Mouse (Mus musculus) liver, adult (tissue): ENCODE measurements around the gene Sgta.

Experiments used
- GATA4 ChIP-seq: IDR thresholded peaks from 2 replicates; pipeline ENCODE4 v1.6.1; 2014; ENCODE audit warnings: mild to moderate bottlenecking, low read length; ENCODE audit not compliant: insufficient replicate concordance

Sgta gene

GRCm38 (mm10) chr10:81025639-81026275 is 34.2 kb downstream of the Sgta start, which contains the start of gene Diras1:
Gene Diras1, minus strand, starts transcription at chr10:81025662.
- TF ChIP-seq GATA4, result no peak

GRCm38 (mm10) chr10:81025047-81025621 is 34.8 kb downstream of the Sgta start:
- no peak for TF ChIP-seq GATA4

DNA sequence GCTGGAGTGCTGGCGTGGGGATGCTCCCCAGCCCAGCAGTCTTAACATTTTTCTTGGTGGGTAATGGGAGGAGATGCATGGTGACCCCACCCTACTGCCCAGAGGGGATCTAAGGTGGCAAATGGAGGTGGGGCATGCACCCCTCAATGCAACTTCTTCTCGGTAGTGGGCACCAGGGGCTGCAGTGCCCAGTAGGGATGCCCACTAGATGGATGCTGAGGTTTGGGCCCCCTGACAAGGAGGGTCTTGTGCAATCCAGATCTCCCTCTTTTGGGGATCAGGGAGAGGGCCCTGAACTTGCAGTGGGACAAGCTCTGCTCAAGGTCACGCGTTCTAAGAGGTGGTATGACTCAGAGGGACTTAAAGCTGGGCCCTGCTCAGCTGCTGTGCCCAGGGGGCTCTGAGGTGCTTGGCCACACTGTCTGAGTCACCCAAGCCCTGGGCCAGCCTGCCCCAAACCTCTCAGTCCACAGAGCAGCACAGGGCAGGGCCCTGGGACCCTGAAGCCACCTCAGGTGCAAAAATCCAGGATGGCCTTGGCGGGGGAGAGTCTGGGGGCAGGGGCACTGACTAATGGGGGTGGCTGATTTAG is 35.5 kb downstream of the Sgta start:
- TF ChIP-seq GATA4, result no peak

- TF ChIP-seq GATA4, result no peak
Measured at GRCm38 (mm10) chr10:81022744-81023143, 37.2 kb downstream of the Sgta start.

- TF ChIP-seq GATA4, result no peak
Measured at GRCm38 (mm10) chr10:81021547-81022110, 38.4 kb downstream of the Sgta start.

- TF ChIP-seq GATA4, result no peak
Measured at GRCm38 (mm10) chr10:81020207-81020606, 39.8 kb downstream of the Sgta start.

DNA sequence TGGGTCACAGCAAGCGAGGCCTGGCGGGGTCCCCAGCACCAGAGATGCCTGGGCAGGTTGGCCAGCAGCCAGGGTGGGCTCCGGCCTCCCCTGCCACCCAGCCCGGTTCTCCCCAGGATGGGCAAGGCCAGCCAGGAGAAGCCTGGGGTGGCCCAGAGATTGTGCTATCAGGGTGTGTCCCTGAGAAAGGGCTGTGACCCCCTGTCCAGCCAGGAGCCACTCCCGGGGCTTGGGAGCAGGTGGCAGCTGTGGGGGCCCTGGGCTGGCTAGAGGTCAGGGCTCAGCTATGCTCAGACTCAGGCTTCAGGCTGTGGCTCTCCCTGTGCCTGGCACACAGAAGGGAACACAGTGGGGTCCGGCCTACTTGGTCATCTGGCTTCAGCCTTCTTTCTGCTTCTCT is 40.3 kb downstream of the Sgta start:
- no peak for TF ChIP-seq GATA4

DNA sequence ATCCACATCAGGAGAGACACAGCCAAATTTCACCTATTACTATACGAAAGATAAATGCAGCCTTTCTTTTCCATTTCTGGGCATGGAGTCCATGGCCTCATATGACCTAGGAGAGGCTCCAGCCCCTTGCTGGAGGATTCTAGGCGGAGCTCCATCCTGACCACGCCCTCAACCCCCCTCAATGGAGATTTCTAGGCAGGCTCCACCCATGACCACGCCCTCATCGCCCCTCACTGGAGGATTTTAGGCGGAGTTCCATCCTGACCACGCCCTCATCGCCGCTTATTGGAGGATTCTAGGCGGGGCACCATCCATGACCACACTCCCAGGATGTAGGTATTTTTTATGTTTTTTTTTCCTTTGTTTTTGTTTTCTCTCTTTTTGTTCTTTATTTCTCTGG is 41.7 kb downstream of the Sgta start:
- TF ChIP-seq GATA4, result no peak

GRCm38 (mm10) chr10:81016645-81017044 is 43.3 kb downstream of the Sgta start:
- TF ChIP-seq GATA4, result no peak

- TF ChIP-seq GATA4, result no peak
Measured at GRCm38 (mm10) chr10:81015666-81016065, 44.3 kb downstream of the Sgta start.

- no peak for TF ChIP-seq GATA4
Measured at GRCm38 (mm10) chr10:81014393-81015384, 45.3 kb downstream of the Sgta start, which contains the start of gene Gng7. Gene Gng7, minus strand, starts transcription at chr10:81014945.

DNA sequence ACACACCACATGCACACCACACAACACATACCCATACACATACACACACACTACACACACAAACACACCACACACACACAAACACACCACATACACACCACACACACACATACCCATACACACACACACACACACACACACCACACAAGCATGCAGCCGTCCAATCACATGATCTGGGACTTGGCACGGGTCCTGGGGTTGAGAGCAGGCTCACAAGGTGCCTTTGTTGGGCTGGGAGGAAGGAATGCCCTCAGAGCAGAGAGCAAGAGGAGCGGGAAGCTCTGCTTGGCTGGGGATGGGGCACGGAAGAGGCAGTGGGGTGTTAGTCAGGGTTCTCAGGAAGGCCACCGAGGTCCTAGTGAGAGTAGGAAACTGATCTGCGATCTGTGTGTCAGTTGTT is 49.1 kb downstream of the Sgta start:
- no peak for TF ChIP-seq GATA4

DNA sequence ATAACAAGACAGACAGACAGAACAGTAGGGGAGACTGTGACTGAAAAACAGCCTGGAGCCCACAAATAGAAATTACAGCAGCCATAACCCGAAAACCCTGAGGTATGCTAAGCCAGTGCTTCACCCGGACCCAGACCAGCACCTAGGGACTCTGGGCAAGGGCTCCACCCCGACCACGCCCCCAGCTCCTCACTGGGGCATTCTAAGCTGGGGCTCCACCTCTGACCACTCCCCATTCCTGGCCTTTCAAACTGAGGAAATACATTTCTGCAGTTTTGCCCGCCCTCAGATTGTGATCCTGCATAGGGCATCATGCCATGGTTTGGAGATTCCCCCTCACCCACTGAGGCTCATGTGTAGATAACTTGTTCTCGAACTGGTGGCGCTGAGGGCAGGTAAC is 52.7 kb downstream of the Sgta start:
- TF ChIP-seq GATA4, result no peak

GRCm38 (mm10) chr10:81006005-81006677 is 53.8 kb downstream of the Sgta start:
- TF ChIP-seq GATA4, result no peak

- TF ChIP-seq GATA4, result no peak
Measured at GRCm38 (mm10) chr10:81001161-81001560, 58.8 kb downstream of the Sgta start.
